Mouse (Mus musculus) NIH3T3 (cell line): ENCODE results near the gene Skap1.
A peak's percentile ranks its signal among the peaks of the same experiment; 100 is the strongest.

ENCODE experiments used
- DNase-seq: peaks from one replicate; pipeline ENCODE4 v3.0.0-alpha.2; 2012; ENCODE audit warnings: low read depth

Skap1 gene

DNA sequence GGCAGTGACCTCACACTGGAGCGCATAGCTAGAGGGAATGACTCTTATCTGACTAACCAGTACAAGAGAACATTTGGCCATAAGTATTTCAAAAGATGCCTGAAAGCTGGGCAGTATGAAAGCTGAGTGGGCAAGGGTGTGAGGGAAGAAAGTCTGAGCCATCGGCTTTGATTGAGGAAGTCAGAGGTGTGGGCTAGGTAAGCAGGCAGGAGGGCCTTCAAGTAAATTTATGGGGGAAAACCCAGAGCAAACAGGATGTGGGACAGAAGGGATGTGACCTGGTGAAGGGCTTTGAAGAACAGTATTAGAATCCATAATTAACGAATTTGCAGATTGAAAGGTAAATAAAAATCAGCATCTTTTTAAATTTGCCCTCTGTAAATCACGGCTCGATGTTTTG is 95.8 kb downstream of the Skap1 start:
- no peak for DNase-seq

DNA sequence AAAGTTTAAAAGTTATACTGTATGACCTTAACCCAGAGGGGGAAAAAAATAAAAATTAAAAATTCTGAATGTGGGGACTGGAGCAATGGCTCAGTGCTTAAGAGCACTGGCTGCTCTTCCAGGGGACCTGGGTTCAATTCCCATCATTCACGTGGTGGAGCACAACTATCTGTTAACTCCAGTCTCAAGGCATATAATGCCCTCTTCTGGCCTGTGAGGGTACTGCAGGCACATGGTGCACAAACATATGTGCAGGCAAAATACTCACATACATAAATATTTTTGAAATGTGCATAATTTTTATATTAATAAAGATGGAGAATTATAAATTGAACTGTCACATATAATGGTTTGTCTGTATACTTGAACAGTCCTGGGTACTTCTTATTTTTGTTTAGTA is 99.7 kb downstream of the Skap1 start:
- peak; percentile 5 for DNase-seq

GRCm38 (mm10) chr11:96572515-96572914 is 108.1 kb downstream of the Skap1 start:
- DNase-seq = peak; percentile 49

GRCm38 (mm10) chr11:96576491-96577427 is 112.4 kb downstream of the Skap1 start:
- DNase-seq = no peak

GRCm38 (mm10) chr11:96578551-96579283 is 114.3 kb downstream of the Skap1 start:
- DNase-seq = no peak

GRCm38 (mm10) chr11:96581604-96582384 is 117.4 kb downstream of the Skap1 start:
- peak; percentile 18 for DNase-seq

GRCm38 (mm10) chr11:96582595-96582994 is 118.2 kb downstream of the Skap1 start:
- no peak for DNase-seq

DNA sequence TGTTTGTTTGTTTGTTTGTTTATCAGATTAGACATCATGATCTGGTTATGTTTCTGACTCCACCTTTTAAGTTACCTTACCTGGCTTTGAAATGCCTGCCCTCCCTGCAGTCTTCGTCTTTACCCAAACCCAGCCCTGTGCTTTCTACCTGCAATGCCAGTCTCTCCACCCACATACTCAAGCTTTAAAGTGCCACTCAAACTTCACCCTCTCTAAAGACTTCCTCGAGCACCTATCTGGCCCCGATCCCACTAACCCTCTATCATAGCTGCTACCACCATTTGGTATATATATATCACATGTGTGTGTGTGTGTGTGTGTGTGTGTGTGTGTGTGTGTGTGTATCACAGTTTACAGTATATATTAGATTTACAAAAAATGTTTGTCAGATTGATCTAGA is 125.4 kb downstream of the Skap1 start:
- no peak for DNase-seq

GRCm38 (mm10) chr11:96595890-96596289 is 131.5 kb downstream of the Skap1 start:
- no peak for DNase-seq

DNA sequence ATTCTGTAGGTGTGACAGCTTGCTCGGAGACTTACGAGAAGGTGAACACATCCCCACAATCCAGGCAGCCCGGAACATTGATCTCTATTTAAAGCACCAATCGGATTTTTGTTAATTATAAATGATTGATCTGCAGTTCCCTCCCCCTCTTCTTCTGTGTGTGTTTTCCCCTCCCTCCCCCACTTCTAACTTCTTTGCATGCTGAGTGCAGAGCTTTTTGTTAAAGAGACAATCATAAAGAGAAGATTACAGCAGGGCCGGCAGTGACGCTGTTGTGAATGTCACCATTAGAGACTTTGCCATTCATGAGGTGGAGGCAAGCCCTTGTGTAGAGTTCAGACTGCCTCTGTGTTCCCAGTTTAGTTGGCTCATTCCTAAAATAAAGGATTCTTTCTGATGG is 131.9 kb downstream of the Skap1 start:
- no peak for DNase-seq

DNA sequence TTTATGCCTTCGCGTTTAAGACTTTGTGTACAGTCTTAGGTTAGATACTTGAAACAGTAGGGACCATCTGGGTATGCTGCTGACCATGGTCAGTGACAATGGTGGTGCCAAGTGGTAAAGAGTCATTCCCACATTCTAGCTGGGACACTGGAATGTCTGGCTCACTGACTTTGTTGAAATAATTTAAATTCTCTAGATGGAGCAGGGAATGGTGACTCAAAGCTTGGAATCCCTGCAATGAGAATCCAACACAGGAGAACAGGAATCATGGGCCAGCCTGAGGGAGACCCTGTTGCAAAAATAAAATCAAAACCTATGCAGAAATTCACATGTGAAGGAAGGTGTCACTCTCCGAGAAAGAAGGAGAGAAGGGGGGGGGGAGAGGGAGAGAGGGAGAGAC is 138.4 kb downstream of the Skap1 start:
- peak; percentile 10 for DNase-seq

GRCm38 (mm10) chr11:96604306-96604705 is 139.9 kb downstream of the Skap1 start:
- DNase-seq = no peak

- DNase-seq = peak; percentile 38
These were observed 140.5 kb downstream of the Skap1 start for GRCm38 (mm10) chr11:96604751-96605450.

GRCm38 (mm10) chr11:96605516-96605915 is 141.1 kb downstream of the Skap1 start:
- no peak for DNase-seq

- DNase-seq = no peak
These were observed 148.2 kb downstream of the Skap1 start for GRCm38 (mm10) chr11:96612596-96612995.

DNA sequence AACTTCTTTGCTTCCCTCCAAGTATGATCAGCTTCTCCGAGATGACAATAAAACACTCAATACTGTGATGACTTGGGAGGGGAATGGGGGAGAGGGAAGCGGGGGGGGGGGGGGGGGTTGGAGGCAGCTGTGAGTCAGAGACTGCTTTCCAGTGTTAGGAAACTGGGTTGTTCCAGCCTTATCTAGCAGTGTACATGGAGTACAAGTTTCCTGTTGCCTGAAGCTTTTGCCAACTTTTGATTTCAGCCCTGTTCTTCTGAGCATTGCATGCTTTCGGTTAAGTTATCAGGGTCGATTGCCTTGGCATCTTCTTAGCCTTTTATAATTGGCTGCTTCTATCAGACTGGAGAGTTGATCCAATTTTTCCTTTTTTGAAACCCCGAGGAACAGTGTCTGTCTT is 152.4 kb downstream of the Skap1 start:
- DNase-seq = no peak

GRCm38 (mm10) chr11:96618789-96619445 is 154.5 kb downstream of the Skap1 start:
- DNase-seq = no peak

DNA sequence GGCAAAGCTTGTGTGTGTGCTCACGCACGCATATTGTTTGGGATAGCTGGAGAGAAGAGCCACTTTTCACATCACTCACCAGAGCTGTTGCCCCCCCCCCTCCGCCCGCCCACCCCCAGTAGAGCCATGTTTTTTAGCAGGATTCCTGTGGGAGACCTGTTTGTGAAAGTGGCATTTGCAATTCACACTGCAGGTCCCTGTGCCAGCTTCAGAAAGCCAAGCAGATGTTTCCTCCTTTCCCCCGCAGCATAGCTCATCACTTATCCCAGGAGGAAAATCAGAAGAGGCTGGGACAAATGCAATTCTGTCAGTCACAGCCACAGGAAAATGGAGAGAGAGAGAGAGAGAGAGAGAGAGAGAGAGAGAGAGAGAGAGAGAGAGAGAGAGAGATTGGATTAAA is 155.2 kb downstream of the Skap1 start:
- DNase-seq = no peak

DNA sequence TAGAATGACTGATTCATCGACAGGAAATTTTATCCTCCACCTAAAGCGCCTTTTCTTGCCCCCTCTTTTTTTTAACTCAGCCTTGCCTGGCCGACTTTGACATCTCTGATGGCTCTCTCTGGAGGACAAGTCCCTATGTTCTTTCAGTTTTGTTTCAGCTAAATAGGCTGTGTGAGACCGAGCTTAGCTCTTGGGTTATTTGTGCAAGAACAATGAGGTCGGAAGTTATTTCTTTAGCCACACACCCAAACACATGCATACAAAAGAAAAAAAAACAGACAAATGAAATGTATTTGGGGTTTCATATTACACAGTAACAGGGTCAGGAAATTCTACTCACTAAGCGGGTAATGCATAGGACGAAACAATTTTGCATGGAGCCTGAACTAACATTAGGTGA is 155.6 kb downstream of the Skap1 start:
- DNase-seq = no peak

DNA sequence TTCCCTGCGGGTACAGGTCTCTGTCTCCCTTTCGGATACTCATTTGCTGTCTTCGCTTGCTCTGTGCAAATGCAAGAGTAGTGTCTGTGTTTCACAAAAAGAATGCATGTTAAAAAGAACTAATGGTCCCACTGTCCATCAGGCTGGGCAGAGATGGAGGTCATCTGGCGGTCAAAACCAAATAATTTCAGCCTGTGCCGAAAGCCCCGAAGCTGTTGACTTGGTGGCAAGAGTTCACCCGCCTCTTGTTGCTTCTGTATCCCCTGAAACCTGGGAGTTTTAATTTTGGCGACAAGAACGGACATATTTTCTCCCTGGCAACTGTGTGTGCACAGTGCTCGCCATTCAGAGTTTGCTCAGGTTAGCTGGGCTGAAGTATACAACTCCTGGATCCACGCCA is 156.3 kb downstream of the Skap1 start:
- peak; percentile 5 for DNase-seq

DNA sequence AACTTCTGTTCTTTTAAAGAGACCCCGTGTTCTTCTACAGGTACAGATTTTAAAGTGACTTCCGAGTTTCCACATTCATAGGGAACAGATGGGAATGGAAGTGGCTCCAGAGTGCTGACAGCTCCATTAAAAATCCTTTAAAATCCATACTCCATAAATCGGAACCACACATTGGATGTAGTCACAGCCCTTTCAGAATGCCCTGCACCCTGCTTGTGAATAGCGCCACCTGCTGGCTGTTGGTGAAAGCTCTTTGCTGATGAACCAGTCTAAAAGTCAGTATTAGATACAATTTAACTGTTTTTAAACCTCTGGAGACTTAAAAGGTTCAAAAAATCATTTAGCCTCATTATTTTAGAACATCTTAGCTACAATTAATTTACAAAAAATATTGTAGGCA is 156.8 kb downstream of the Skap1 start:
- peak; percentile 88 for DNase-seq
